Comparison of ENCODE assay signal across 8 mouse cellular contexts in genomic region chr9:106884306-106884705, GRCm38 (mm10). TPM values are rescaled to one million over a fixed set of nuclear protein-coding genes. Genes with fewer than 3 reads are reported as not detected.
DNase-seq lines count a peak whose midpoint lies in the region; ATAC-seq and TF ChIP-seq lines count a peak whose summit lies in the region.

No protein-coding gene starts in this region.

- intact Hi-C loops in heart, adult 2 months (cut with DNase I): no loop called here

- TF ChIP-seq CTCF in heart, adult 2 months (IDR thresholded peaks at IDR 0.05): no peak

- no peak for ATAC-seq in intestine, embryonic 15.5 days
- no peak for ATAC-seq in neural tube, embryonic 13.5 days (ENCODE audit: low read depth)

- peak overlapping the region; percentile 28; the same call in 1 of the 2 replicates for H3K9ac ChIP-seq in heart, adult 2 months (ENCODE audit: low read depth, low read length)
- peak overlapping the region; percentile 93 for H3K9ac ChIP-seq in intestine, embryonic 15.5 days
- peak overlapping the region; percentile 99 for H3K9ac ChIP-seq in neural tube, embryonic 13.5 days

- no peak for TF ChIP-seq POLR2A in heart, adult 2 months (IDR thresholded peaks at IDR 0.05; ENCODE audit: insufficient read depth, low read depth, low read length)

- no peak overlapping the region for H3K27ac ChIP-seq in heart, adult 2 months
- no peak overlapping the region for H3K27ac ChIP-seq in intestine, embryonic 15.5 days
- no peak overlapping the region for H3K27ac ChIP-seq in neural tube, embryonic 13.5 days (replicated peaks)

- no peak for TF ChIP-seq EP300 in heart, adult 2 months (IDR thresholded peaks at IDR 0.05; ENCODE audit: insufficient read depth, low read depth, low read length)

- H3K4me2 ChIP-seq in intestine, embryonic 15.5 days (replicated peaks): peak overlapping the region; percentile 95
- peak overlapping the region; percentile 100 for H3K4me2 ChIP-seq in neural tube, embryonic 13.5 days

- peaks cover 3% of the 10 kb centered on the region; the same call in 1 of the 2 replicates for H3K36me3 ChIP-seq in heart, adult 2 months (ENCODE audit: control insufficient read depth, insufficient read depth, low read length)
- H3K36me3 ChIP-seq in intestine, embryonic 15.5 days: peaks cover 38% of the 10 kb centered on the region
- H3K36me3 ChIP-seq in neural tube, embryonic 13.5 days: peaks cover 65% of the 10 kb centered on the region

- H3K9me3 ChIP-seq in intestine, embryonic 15.5 days: no peaks in the 10 kb centered on the region
- H3K9me3 ChIP-seq in neural tube, embryonic 13.5 days: no peaks in the 10 kb centered on the region

- WGBS in heart, adult 2 months: 53% methylated on average over 16 of the region's 16 CpGs
- 27% methylated on average over 16 of the region's 16 CpGs for WGBS in intestine, embryonic 15.5 days
- 47% methylated on average over 16 of the region's 16 CpGs for WGBS in neural tube, embryonic 13.5 days

- 0 out of 2 replicates have a peak, but pooled peaks cover 2% of the 10 kb centered on the region for H3K79me2 ChIP-seq in heart, adult 2 months (replicated peaks; ENCODE audit: control insufficient read depth, insufficient read depth, low read length)

- H3K4me3 ChIP-seq in heart, adult 2 months: no peak overlapping the region
- H3K4me3 ChIP-seq in intestine, embryonic 15.5 days (replicated peaks): peak overlapping the region; percentile 91
- H3K4me3 ChIP-seq in neural tube, embryonic 13.5 days: peak overlapping the region; percentile 98

- DNase-seq in heart, adult 2 months: no peak
- no peak for DNase-seq in heart, adult 9 months (ENCODE audit: low spot score in 2 of 2)
- peak; percentile 27 for DNase-seq in A20 (ENCODE audit: low read depth, low spot score)
- DNase-seq in embryo, embryonic 11 days: peak; percentile 37
- no peak for DNase-seq in right cerebral cortex, adult 2 months (ENCODE audit: low spot score in 2 of 2)
- DNase-seq in left cerebral cortex, adult 18-20 months (ENCODE audit: low spot score in 2 of 2): no peak

- peaks cover 11% of the 10 kb centered on the region for H3K4me1 ChIP-seq in heart, adult 2 months (ENCODE audit: control insufficient read depth, insufficient read depth, low read length)
- H3K4me1 ChIP-seq in intestine, embryonic 15.5 days (replicated peaks): peaks cover 42% of the 10 kb centered on the region
- peaks cover 72% of the 10 kb centered on the region for H3K4me1 ChIP-seq in neural tube, embryonic 13.5 days (replicated peaks)

- no peaks in the 10 kb centered on the region for H3K27me3 ChIP-seq in heart, adult 2 months (ENCODE audit: control insufficient read depth, insufficient read depth, low read length)
- H3K27me3 ChIP-seq in intestine, embryonic 15.5 days (replicated peaks): no peaks in the 10 kb centered on the region
- no peaks in the 10 kb centered on the region for H3K27me3 ChIP-seq in neural tube, embryonic 13.5 days

RNA-seq across cellular contexts. Expression of gene Rbm15b, which starts 2.9 kb away (rescaled TPM):
- 10 to 100 TPM; 11.7 to 14.3 TPM for total RNA-seq in heart, adult 2 months (2021)
- polyA plus RNA-seq in heart, adult 2 months (2012; rRNA removed): 3.9 and 5.5 TPM in 2 replicates
- polyA plus RNA-seq in intestine, embryonic 15.5 days (2015; fragmentation: Nextera tagmentation; extraction: Ambion mirVana): 7.4 and 7.7 TPM in 2 replicates
- polyA plus RNA-seq in neural tube, embryonic 13.5 days (2015; fragmentation: Nextera tagmentation; extraction: Ambion mirVana): 17.8 and 19.6 TPM in 2 replicates
- total RNA-seq in left cerebral cortex, adult 18-20 months (2021): 10 to 100 TPM; 56.2 to 60.2 TPM

RNA-seq across cellular contexts. Expression of gene Manf, which starts 7.5 kb away (rescaled TPM):
- total RNA-seq in heart, adult 2 months (2021): 100 to 1,000 TPM; 178 to 202 TPM
- polyA plus RNA-seq in heart, adult 2 months (2012; rRNA removed): 10.1 and 27.3 TPM in 2 replicates
- polyA plus RNA-seq in intestine, embryonic 15.5 days (2015; fragmentation: Nextera tagmentation; extraction: Ambion mirVana): 360 and 388 TPM in 2 replicates
- polyA plus RNA-seq in neural tube, embryonic 13.5 days (2015; fragmentation: Nextera tagmentation; extraction: Ambion mirVana): 231 and 303 TPM in 2 replicates
- total RNA-seq in left cerebral cortex, adult 18-20 months (2021): 100 to 1,000 TPM; 130 to 147 TPM

Comparison
In these comparisons a context has a peak if more than half of its experiments do, and no peak if none do; other contexts are left out.
1. DNase-seq: peak in A20 (single experiment) and embryo, embryonic 11 days (single experiment); none in heart, adult 2 months (0 of 2), heart, adult 9 months (0 of 2), right cerebral cortex, adult 2 months (0 of 2) and left cerebral cortex, adult 18-20 months (0 of 2).
2. H3K9ac ChIP-seq: peak in every context shown above with its lines; median percentile 99 in neural tube, embryonic 13.5 days; 93 in intestine, embryonic 15.5 days; 28 in heart, adult 2 months.